Mouse (Mus musculus): ENCODE results near the gene Plch1. TPM values are rescaled to one million over a fixed set of nuclear protein-coding genes. Genes with fewer than 3 reads are reported as not detected.

Gene Plch1
- polyA plus RNA-seq, 1 experiment from 2014 or later: 2.8 TPM

GRCm38 (mm10) chr3:63878995-63879666 lies 20.1 kb downstream of the Plch1 start:
- Histone ChIP-seq H3K4me3 (ENCODE audit: low read depth, low read length) (no peak overlapping the region), H3K9ac (ENCODE audit: low read length) (no peak overlapping the region), H3K27me3 (ENCODE audit: control insufficient read depth, insufficient read depth, low read length) (no peaks in the 10 kb centered on the region), H3K27ac (replicated peaks; ENCODE audit: low read depth, low read length) (no peak overlapping the region), H3K9me3 (ENCODE audit: control insufficient read depth, low read length) (no peaks in the 10 kb centered on the region), H3K4me1 (ENCODE audit: control insufficient read depth, insufficient read depth, low read length) (no peaks in the 10 kb centered on the region), H3K4me2 (ENCODE audit: low read depth, severe bottlenecking) (no peak overlapping the region), H3K36me3 (ENCODE audit: control insufficient read depth, insufficient read depth, low read length) (no peaks in the 10 kb centered on the region)
- WGBS: 37% methylated on average over 4 of the region's 4 CpGs
- ATAC-seq (ENCODE audit: insufficient number of reproducible peaks, low FRiP score, low TSS enrichment, low read depth): no peak
- no peak for DNase-seq (ENCODE audit: low spot score)

- no peak for DNase-seq (ENCODE audit: low spot score)
- Histone ChIP-seq H3K4me1 (ENCODE audit: control insufficient read depth, insufficient read depth, low read length) (no peaks in the 10 kb centered on the region), H3K27me3 (ENCODE audit: control insufficient read depth, insufficient read depth, low read length) (no peaks in the 10 kb centered on the region), H3K4me3 (ENCODE audit: low read depth, low read length) (no peak overlapping the region), H3K4me2 (ENCODE audit: low read depth, severe bottlenecking) (no peak overlapping the region), H3K36me3 (ENCODE audit: control insufficient read depth, insufficient read depth, low read length) (no peaks in the 10 kb centered on the region), H3K9me3 (ENCODE audit: control insufficient read depth, low read length) (no peaks in the 10 kb centered on the region), H3K9ac (ENCODE audit: low read length) (no peak overlapping the region), H3K27ac (replicated peaks; ENCODE audit: low read depth, low read length) (no peak overlapping the region)
- 25% methylated on average over 1 of the region's 1 CpGs for WGBS
- ATAC-seq (ENCODE audit: insufficient number of reproducible peaks, low FRiP score, low TSS enrichment, low read depth): no peak
Observed at GRCm38 (mm10) chr3:63872818-63873217, 26.5 kb downstream of the Plch1 start.

GRCm38 (mm10) chr3:63871249-63871648 lies 28.0 kb downstream of the Plch1 start:
- no peak for DNase-seq (ENCODE audit: low spot score)
- H3K27ac ChIP-seq (replicated peaks; ENCODE audit: low read depth, low read length): no peak overlapping the region
- H3K9ac ChIP-seq (ENCODE audit: low read length): no peak overlapping the region
- WGBS: 39% methylated on average over 2 of the region's 2 CpGs
- H3K4me2 ChIP-seq (ENCODE audit: low read depth, severe bottlenecking): no peak overlapping the region
- no peaks in the 10 kb centered on the region for H3K4me1 ChIP-seq (ENCODE audit: control insufficient read depth, insufficient read depth, low read length)
- H3K4me3 ChIP-seq (ENCODE audit: low read depth, low read length): no peak overlapping the region
- peak; percentile 37; the same call in 1 of the 2 replicates for ATAC-seq (ENCODE audit: insufficient number of reproducible peaks, low FRiP score, low TSS enrichment, low read depth)
- no peaks in the 10 kb centered on the region for H3K36me3 ChIP-seq (ENCODE audit: control insufficient read depth, insufficient read depth, low read length)
- no peaks in the 10 kb centered on the region for H3K9me3 ChIP-seq (ENCODE audit: control insufficient read depth, low read length)
- no peaks in the 10 kb centered on the region for H3K27me3 ChIP-seq (ENCODE audit: control insufficient read depth, insufficient read depth, low read length)

GRCm38 (mm10) chr3:63868285-63868684 lies 31.0 kb downstream of the Plch1 start:
- peak; percentile 43 for DNase-seq (ENCODE audit: low spot score)
- Histone ChIP-seq H3K9ac (ENCODE audit: low read length) (no peak overlapping the region), H3K27ac (replicated peaks; ENCODE audit: low read depth, low read length) (no peak overlapping the region), H3K4me1 (ENCODE audit: control insufficient read depth, insufficient read depth, low read length) (no peaks in the 10 kb centered on the region), H3K4me3 (ENCODE audit: low read depth, low read length) (no peak overlapping the region), H3K9me3 (ENCODE audit: control insufficient read depth, low read length) (no peaks in the 10 kb centered on the region), H3K27me3 (ENCODE audit: control insufficient read depth, insufficient read depth, low read length) (no peaks in the 10 kb centered on the region), H3K4me2 (ENCODE audit: low read depth, severe bottlenecking) (no peak overlapping the region), H3K36me3 (ENCODE audit: control insufficient read depth, insufficient read depth, low read length) (no peaks in the 10 kb centered on the region)
- no peak for ATAC-seq (ENCODE audit: insufficient number of reproducible peaks, low FRiP score, low TSS enrichment, low read depth)
- WGBS: 54% methylated on average over 1 of the region's 1 CpGs

- WGBS: 84% methylated on average over 2 of the region's 2 CpGs
- no peaks in the 10 kb centered on the region for H3K4me1 ChIP-seq (ENCODE audit: control insufficient read depth, insufficient read depth, low read length)
- ATAC-seq (ENCODE audit: insufficient number of reproducible peaks, low FRiP score, low TSS enrichment, low read depth): no peak
Observed at GRCm38 (mm10) chr3:63865069-63865468, 34.2 kb downstream of the Plch1 start.

GRCm38 (mm10) chr3:63862716-63863115 lies 36.6 kb downstream of the Plch1 start:
- H3K9ac ChIP-seq (ENCODE audit: low read length): no peak overlapping the region
- 89% methylated on average over 10 of the region's 10 CpGs for WGBS
- no peak overlapping the region for H3K27ac ChIP-seq (replicated peaks; ENCODE audit: low read depth, low read length)
- H3K27me3 ChIP-seq (ENCODE audit: control insufficient read depth, insufficient read depth, low read length): no peaks in the 10 kb centered on the region
- H3K4me2 ChIP-seq (ENCODE audit: low read depth, severe bottlenecking): no peak overlapping the region
- no peak for DNase-seq (ENCODE audit: low spot score)
- no peaks in the 10 kb centered on the region for H3K4me1 ChIP-seq (ENCODE audit: control insufficient read depth, insufficient read depth, low read length)
- H3K4me3 ChIP-seq (ENCODE audit: low read depth, low read length): no peak overlapping the region
- H3K36me3 ChIP-seq (ENCODE audit: control insufficient read depth, insufficient read depth, low read length): no peaks in the 10 kb centered on the region
- ATAC-seq (ENCODE audit: insufficient number of reproducible peaks, low FRiP score, low TSS enrichment, low read depth): no peak
- no peaks in the 10 kb centered on the region for H3K9me3 ChIP-seq (ENCODE audit: control insufficient read depth, low read length)

More at GRCm38 (mm10) chr3:63865069-63865468, 34.2 kb downstream of the Plch1 start:
- DNase-seq (ENCODE audit: low spot score): no peak
- Histone ChIP-seq H3K9me3 (ENCODE audit: control insufficient read depth, low read length) (no peaks in the 10 kb centered on the region), H3K36me3 (ENCODE audit: control insufficient read depth, insufficient read depth, low read length) (no peaks in the 10 kb centered on the region), H3K9ac (ENCODE audit: low read length) (no peak overlapping the region), H3K27ac (replicated peaks; ENCODE audit: low read depth, low read length) (no peak overlapping the region), H3K4me2 (ENCODE audit: low read depth, severe bottlenecking) (no peak overlapping the region), H3K4me3 (ENCODE audit: low read depth, low read length) (no peak overlapping the region), H3K27me3 (ENCODE audit: control insufficient read depth, insufficient read depth, low read length) (no peaks in the 10 kb centered on the region)

- Histone ChIP-seq H3K4me3 (ENCODE audit: low read depth, low read length) (no peak overlapping the region), H3K27me3 (ENCODE audit: control insufficient read depth, insufficient read depth, low read length) (no peaks in the 10 kb centered on the region), H3K36me3 (ENCODE audit: control insufficient read depth, insufficient read depth, low read length) (no peaks in the 10 kb centered on the region), H3K9me3 (ENCODE audit: control insufficient read depth, low read length) (no peaks in the 10 kb centered on the region), H3K4me2 (ENCODE audit: low read depth, severe bottlenecking) (no peak overlapping the region), H3K9ac (ENCODE audit: low read length) (no peak overlapping the region), H3K4me1 (ENCODE audit: control insufficient read depth, insufficient read depth, low read length) (no peaks in the 10 kb centered on the region), H3K27ac (replicated peaks; ENCODE audit: low read depth, low read length) (no peak overlapping the region)
- DNase-seq (ENCODE audit: low spot score): no peak
- 70% methylated on average over 5 of the region's 5 CpGs for whole genome bisulfite sequencing
- no peak for ATAC-seq (ENCODE audit: insufficient number of reproducible peaks, low FRiP score, low TSS enrichment, low read depth)
Observed at GRCm38 (mm10) chr3:63852828-63853227, 46.4 kb downstream of the Plch1 start.

- WGBS: 64% methylated on average over 12 of the region's 12 CpGs
- DNase-seq (ENCODE audit: low spot score) (no peak), ATAC-seq (ENCODE audit: insufficient number of reproducible peaks, low FRiP score, low TSS enrichment, low read depth) (no peak)
- H3K27ac ChIP-seq (replicated peaks; ENCODE audit: low read depth, low read length): no peak overlapping the region
- no peak overlapping the region for H3K9ac ChIP-seq (ENCODE audit: low read length)
- no peak overlapping the region for H3K4me2 ChIP-seq (ENCODE audit: low read depth, severe bottlenecking)
- H3K4me3 ChIP-seq (ENCODE audit: low read depth, low read length): no peak overlapping the region
- H3K27me3 ChIP-seq (ENCODE audit: control insufficient read depth, insufficient read depth, low read length): no peaks in the 10 kb centered on the region
- no peaks in the 10 kb centered on the region for H3K4me1 ChIP-seq (ENCODE audit: control insufficient read depth, insufficient read depth, low read length)
- no peaks in the 10 kb centered on the region for H3K9me3 ChIP-seq (ENCODE audit: control insufficient read depth, low read length)
- no peaks in the 10 kb centered on the region for H3K36me3 ChIP-seq (ENCODE audit: control insufficient read depth, insufficient read depth, low read length)
Observed at GRCm38 (mm10) chr3:63851125-63851698, 48.1 kb downstream of the Plch1 start.

Data from limb, embryonic 11.5 days (tissue).